Mouse (Mus musculus) inflammation-experienced regulatory T-cells, adult 6 months (primary cell): ENCODE results near the gene Sult6b2. TPM values are rescaled to one million over a fixed set of nuclear protein-coding genes. Genes with fewer than 3 reads are reported as not detected.
A peak's percentile ranks its signal among the peaks of the same experiment; 100 is the strongest.

ENCODE experiments used
- ATAC-seq: one replicate; pipeline ENCODE4 v1.8.0; 2017
- polyA plus RNA-seq, 3 experiments: library from polyadenylated mRNA; unstranded; fragments of 100-300 nt; shearing (Covaris generic); gene quantifications; one replicate each; pipeline ENCODE4 v1.2.1; 2017

Gene Sult6b2
- not detected for polyA plus RNA-seq

DNA sequence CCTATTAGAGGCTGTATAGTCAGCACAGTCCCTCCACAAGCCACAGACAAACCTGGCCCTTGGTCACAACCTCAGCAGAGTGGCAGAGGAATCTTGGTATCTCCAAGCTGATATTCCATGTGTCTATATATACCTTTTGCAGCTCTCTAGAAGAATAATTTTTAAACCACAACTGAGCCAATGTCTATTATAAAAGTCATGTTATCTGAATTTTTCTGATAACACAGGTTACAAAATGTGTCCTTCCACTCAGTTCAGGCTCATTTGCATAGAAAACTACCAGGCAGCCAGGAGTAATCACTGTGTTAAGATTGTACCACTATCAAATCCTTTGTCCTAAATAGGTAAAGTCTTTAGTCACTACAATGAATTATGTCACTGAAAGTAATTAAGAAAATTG is at the start of gene Sult6b2:
Gene Sult6b2 (minus strand): TSS at position 101 of the 400 bp plus-strand sequence.
- no peak for ATAC-seq

DNA sequence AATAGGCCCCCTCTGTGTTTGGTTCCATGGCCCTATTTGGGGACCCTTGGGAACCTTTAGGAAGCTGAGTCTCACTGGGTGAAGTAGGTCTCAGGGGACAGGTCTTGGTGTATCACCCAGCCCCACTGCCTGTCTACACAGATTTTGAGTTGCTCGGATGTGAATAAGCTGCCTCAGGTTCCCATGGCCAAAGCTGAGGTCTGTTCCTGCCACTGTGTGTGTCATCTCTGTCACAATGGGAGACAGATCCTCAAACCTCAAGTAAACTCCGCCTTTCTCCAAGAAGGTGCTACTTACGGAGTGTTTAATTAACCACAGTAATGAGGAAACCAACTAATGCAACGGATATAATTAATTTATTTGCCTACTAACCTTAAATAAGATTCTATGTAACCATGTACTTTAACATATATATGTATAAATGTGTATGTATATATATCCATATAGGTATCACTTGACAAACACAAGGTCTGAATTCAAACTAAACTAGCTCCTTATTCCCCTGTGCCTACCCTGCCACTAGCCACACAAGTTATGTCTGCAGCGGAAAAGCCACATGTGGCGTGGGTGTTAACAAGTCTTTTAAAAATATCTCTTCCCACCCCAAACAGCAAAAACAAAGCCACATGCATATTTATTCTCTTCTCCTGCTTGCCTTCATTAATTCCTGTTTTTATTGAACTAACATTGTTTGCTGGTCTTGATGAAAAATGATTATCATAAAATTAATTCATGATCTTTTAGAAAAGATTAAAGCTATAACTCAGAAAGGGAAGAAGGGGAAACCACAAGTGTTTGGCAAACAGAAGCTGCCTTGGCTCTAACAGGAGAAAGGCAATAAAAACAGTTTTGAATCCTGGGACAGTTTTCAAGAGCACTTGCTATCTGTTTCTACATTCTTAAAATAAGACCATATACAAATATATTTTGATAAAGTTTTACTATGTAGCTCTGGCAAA is 48.4 kb upstream of the Sult6b2 start:
- no peak for ATAC-seq

GRCm38 (mm10) chr6:142850436-142850835 is 46.1 kb upstream of the Sult6b2 start:
- no peak for ATAC-seq

- ATAC-seq, result no peak
Observed at GRCm38 (mm10) chr6:142849326-142849725, 45.0 kb upstream of the Sult6b2 start.

DNA sequence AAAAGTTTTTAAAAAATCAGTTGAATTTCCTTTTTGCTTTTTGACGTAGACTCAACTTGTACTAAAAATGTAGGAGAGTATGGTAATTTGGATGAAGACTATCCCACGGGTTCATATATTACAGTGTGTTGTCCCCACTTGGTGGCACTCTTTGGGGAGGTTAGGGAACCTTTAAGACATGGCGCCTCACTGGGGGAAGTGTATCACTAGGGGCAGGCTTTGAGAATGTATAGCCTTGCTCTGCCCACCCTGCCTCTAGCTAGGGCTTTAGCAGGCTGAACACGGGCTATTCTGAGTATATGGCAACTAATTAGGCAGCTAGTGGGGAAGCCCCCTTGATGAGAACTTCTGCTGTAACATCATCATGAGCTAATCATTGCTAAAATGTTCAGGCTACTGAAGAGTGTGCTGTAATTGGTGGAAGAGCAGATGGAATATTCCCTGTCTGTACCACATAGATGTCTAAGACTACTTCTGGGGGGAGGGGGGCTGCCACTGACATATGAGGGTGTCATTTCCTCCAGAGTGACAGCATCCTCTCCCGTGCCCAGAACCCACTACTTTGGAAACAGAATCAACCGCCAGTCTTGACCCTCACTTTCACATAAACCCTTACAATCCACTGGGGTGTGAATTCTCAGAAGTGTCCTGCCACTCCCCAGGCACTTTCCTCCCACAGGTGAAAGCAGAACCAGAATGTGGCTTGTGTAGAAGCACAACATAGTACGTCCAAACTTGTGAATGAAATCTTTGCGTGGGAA is 43.8 kb upstream of the Sult6b2 start:
- peak; percentile 10 for ATAC-seq

- no peak for ATAC-seq
Observed at GRCm38 (mm10) chr6:142846855-142847254, 42.6 kb upstream of the Sult6b2 start.

GRCm38 (mm10) chr6:142845066-142845465 is 40.8 kb upstream of the Sult6b2 start:
- ATAC-seq, result no peak

DNA sequence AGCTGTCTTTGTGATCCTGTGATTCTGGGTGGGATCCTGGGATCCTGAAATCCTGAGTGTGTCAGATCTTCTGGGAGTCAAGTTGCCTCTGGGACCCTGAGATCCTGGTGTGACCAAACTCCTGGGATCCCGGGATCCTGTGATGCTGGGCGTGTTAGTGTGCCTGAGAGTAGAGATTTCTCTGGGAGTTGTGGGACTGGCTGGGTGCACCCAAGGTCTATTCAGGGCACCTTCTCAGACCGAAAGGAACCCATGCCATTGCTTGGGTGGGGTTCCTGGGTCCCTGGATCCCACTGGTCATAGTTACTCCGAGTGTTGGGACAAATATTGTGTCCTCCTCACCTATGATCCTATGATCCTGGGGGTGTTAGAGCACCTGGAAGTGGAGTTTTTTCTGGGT is 39.8 kb upstream of the Sult6b2 start:
- ATAC-seq, result no peak

DNA sequence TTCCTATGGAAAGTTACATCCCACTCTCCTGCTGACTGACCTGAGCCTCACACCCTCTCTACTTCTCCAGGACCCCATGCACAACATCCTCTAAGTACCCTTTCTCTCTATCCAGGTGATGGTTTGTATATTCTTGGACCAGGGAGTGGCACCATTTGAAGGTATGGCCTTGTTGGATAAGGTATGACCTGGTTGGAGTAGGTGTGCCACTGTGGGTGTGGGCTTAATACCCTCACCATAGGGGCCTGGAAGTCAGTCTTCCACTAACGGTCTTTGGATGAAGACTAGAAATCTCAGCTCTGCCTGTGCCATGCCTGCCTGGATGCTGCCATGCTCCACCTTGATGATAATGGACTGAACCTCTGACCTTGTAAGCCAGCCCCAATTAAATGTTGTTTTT is 34.2 kb upstream of the Sult6b2 start:
- ATAC-seq, result no peak

DNA sequence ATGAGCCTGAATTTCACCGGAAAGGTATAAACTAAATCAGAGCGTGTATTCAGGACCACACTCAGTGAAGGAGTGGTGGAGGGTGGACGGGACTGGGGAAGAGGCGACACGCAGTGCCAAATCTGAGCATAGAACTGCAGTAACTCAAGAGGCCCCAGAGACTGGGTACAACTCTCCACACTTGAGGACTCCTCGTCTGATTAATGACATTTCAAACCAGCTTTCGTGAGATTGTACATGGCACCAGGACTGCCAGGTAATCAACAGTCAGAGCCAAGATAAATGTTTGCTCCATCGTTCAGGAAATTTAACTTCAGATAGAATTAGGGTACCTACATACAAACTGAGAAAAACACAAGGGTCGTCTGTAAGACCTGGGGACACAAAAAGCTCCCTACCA is 33.0 kb upstream of the Sult6b2 start:
- ATAC-seq, result no peak

GRCm38 (mm10) chr6:142835726-142836125 is 31.4 kb upstream of the Sult6b2 start:
- ATAC-seq, result no peak

- ATAC-seq, result peak; percentile 65
Observed at GRCm38 (mm10) chr6:142834911-142835310, 30.6 kb upstream of the Sult6b2 start.

DNA sequence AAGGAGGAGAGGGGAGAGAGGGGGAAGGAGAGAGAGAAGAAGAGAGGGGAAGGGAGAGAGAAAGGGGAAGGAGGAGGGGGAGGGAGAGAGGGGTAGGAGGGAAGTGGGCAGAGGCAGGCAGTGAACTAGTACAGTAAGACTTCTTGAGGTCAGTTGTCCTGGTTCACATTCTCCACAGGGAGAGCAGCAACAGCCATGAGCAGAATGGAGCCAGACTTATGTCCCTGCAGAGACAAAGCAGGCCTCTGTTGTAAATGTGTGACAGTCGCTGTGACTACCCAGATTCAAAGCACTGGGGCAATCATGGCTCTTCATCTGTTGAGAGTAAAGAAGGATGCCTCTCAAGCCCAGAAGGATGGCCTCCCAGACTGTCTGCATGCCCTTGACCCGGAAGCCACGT is 27.4 kb upstream of the Sult6b2 start:
- ATAC-seq, result no peak

DNA sequence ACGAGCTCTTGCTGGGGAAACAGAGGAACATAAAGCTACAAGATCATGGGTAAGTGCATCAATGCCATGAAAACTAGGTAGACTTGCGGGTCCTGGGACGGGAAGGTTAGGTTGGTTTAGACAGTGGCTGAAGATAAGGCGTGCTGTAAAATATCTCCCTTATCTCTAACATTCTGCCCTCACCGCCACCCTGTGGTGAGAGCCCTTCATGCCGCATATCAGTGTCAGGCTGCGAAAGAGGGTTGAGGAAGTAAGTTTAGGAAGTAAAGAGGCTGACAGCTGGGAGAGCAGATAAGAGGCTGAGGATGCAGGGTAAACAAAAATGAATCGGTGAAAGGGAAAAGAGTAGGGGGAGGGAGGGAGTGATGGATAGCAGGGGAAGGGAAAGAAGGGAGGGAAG is 26.9 kb upstream of the Sult6b2 start:
- no peak for ATAC-seq

- no peak for ATAC-seq
Observed at GRCm38 (mm10) chr6:142830221-142830620, 25.9 kb upstream of the Sult6b2 start.

DNA sequence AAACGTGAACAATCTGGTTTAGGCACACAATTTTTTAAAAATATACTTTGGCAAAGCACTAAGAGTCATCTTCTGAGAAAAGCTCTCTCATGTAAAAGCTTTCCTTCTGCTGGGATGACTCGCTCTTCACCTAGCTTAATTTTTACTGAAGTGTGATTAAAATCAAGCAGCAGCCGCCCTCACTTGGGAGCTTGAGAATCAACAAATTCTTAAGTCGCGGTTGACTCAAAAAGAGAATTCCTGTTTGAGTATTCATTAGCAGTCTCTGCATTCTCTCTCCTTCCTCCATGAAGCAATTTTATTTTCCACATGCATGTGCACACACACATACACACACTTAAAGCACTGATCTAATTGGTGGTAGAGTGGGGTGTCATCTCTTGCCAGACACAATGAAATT is 21.1 kb upstream of the Sult6b2 start:
- no peak for ATAC-seq

DNA sequence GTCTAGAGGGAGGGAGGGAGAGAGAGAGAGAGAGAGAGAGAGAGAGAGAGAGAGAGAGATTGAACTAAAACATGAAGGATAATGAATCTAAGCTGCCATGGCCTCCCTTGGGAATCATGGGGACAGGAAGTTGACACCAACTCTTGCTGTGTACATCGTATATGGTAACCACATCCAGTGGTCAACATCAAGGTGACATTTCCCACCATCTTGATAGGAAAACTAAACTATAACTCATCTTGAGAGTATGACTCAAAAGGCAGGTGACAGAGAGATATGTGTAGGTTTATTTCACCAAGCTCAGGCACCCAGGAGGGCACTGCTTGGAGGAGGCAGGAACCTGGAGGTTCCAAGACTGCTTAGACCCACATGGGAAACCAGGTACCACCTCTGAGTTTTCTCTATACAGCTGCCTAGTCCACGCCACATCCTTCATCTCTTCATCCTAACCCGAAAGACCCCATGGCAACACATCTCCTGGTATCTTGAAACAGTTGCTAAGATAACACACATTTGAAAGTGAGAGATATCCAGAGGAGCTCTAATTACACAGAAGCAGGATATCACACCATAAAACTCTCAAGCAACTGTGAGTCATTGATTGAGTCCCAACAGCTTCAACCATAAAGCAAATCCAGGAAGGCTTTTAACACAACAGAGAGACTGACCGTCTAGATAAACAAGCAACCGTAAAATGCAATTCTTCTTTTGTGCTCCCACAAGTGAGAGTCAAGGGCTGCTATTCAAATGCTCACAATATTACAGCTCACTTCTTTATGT is 18.9 kb upstream of the Sult6b2 start:
- ATAC-seq, result peak; percentile 53

GRCm38 (mm10) chr6:142818306-142818705 is 14.0 kb upstream of the Sult6b2 start:
- ATAC-seq, result no peak

GRCm38 (mm10) chr6:142815513-142815912 is 11.2 kb upstream of the Sult6b2 start:
- ATAC-seq, result no peak

DNA sequence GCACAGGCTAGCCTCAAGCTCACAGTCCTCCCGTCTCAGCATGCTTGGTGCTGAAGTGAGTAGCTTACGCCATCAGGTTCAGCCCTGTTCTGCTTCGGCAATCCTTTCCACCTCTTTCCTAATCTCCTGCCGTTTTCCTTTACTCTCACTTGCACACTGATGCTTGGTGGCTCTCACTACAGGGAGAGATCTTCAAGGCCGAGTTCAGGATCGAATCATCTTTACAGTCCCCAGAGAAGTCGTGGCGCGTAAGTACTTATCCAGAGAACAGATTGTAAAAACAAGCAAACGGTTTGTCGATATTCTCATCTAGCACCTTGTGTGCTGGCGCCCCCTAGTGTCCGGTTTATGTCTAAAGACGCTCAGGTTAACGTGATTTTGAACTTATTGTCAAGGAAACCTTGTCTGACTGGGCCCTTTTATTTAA is 10.2 kb upstream of the Sult6b2 start:
- peak; percentile 82 for ATAC-seq

GRCm38 (mm10) chr6:142814011-142814410 is 9.7 kb upstream of the Sult6b2 start:
- no peak for ATAC-seq

DNA sequence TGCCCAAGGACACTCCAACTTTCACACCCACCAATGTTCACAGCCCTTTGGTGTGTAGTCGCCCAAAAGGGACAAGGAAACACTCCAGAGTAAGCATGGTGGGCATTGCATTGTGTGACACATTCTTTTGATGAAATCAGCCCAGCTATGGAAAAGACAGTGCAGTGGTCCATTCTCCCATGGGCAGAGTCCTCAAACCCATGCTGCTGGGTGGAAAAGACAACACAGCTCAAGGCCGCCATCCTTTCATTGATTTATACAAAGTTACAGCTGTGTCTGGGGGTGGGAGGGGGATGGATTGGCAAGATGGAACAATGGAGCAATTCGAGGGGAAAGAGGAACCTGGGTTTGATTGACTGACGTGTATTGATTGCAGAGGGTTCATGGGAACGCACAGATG is 8.7 kb upstream of the Sult6b2 start:
- ATAC-seq, result no peak

GRCm38 (mm10) chr6:142810239-142810638 is 5.9 kb upstream of the Sult6b2 start:
- no peak for ATAC-seq
